Mouse (Mus musculus) NIH3T3 (cell line): ENCODE results near the gene Rassf5.
A peak's percentile ranks its signal among the peaks of the same experiment; 100 is the strongest.

Experiments used
- DNase-seq: peaks from one replicate; pipeline ENCODE4 v3.0.0-alpha.2; 2012; ENCODE audit warnings: low read depth

Rassf5 gene

GRCm38 (mm10) chr1:131137111-131137510, 107.9 kb downstream of the Rassf5 start:
- DNase-seq: no peak

GRCm38 (mm10) chr1:131135960-131136629, 109.0 kb downstream of the Rassf5 start:
- no peak for DNase-seq

- DNase-seq: peak; percentile 40
These were observed 110.0 kb downstream of the Rassf5 start for GRCm38 (mm10) chr1:131134942-131135522.

DNA sequence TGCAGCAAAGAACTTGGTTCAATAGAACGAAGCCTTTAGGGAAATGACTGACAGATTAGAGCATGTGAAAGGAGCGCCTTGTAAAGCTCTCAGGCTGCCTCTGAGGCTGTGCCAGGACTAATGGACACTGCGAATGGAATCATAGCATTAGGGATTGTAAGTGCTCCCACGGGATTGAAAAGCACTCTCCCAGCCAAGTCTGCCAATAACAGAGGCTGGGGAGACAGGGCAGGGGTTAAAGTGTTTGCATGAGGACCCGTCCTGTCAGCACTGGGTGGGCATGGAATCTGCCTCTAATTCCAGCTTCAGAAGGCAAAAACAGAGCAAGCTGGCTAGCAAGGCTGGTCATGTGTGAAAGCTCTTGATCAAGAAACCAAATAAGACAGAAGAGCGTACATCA, 110.8 kb downstream of the Rassf5 start:
- DNase-seq: no peak
